Mouse (Mus musculus): Measurements from ENCODE around the gene Slc25a1.

DNA sequence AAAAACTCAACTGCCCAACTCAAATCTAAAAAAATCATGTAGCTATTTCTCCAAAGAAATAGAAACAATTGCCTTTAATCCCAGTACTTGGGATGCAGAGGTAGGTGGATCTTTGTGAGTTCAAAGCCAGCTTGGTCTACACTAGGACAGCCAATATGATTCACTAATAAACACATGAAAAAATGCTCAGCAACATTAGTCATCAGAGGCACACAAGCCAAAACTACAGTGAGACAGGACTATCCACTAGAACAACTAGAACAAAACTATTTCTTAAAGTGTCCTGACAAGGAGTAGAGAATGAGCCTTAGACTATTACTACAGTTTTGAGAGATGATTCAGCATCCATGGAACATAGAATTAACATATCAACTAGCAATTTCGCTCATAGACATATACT lies 51.9 kb downstream of the Slc25a1 start:
- TF ChIP-seq CTCF (IDR thresholded peaks at IDR 0.05; ENCODE audit: low read depth) (no peak), EP300 (IDR thresholded peaks at IDR 0.05; ENCODE audit: low read depth) (no peak)
